Mouse (Mus musculus) left cerebral cortex, adult 9 months (tissue): Measurements from ENCODE around the gene Ppp5c.

Source experiments
- DNase-seq, 2 experiments: peaks; one replicate each; pipeline ENCODE4 v3.0.0; 2022; ENCODE audit warnings: low spot score in 2 of 2

Ppp5c gene

GRCm38 (mm10) chr7:16982859-16983568 is 44.7 kb downstream of the Ppp5c start, which contains the start of gene Gm42372:
Gene Gm42372 (plus strand): TSS chr7:16983086.
- peak; percentile 79 to 88 for DNase-seq

GRCm38 (mm10) chr7:16980348-16980747 is 47.4 kb downstream of the Ppp5c start:
- DNase-seq: peak in 1 of 2 experiments; percentile 49

GRCm38 (mm10) chr7:16978593-16978992 is 49.1 kb downstream of the Ppp5c start:
- no peak for DNase-seq

- DNase-seq: no peak
Measured at GRCm38 (mm10) chr7:16978173-16978572, 49.6 kb downstream of the Ppp5c start.

GRCm38 (mm10) chr7:16976298-16976697 is 51.4 kb downstream of the Ppp5c start:
- DNase-seq: no peak

- DNase-seq: peak in 1 of 2 experiments; percentile 49
Measured at GRCm38 (mm10) chr7:16974018-16974417, 53.7 kb downstream of the Ppp5c start.

- DNase-seq: no peak
Measured at GRCm38 (mm10) chr7:16971160-16971559, 56.6 kb downstream of the Ppp5c start.

- no peak for DNase-seq
Measured at GRCm38 (mm10) chr7:16968414-16968813, 59.3 kb downstream of the Ppp5c start.

- no peak for DNase-seq
Measured at GRCm38 (mm10) chr7:16961678-16962077, 66.0 kb downstream of the Ppp5c start.

GRCm38 (mm10) chr7:16959539-16960187 is 68.1 kb downstream of the Ppp5c start, which contains the start of gene Pnmal1:
Gene Pnmal1 (plus strand): TSS chr7:16959679.
- peak; percentile 88 to 95 for DNase-seq

GRCm38 (mm10) chr7:16956410-16957265 is 71.1 kb downstream of the Ppp5c start:
- DNase-seq: peak; percentile 75 to 77

GRCm38 (mm10) chr7:16955712-16956111 is 72.0 kb downstream of the Ppp5c start:
- no peak for DNase-seq
